Mouse (Mus musculus): ENCODE results near the gene Ece1.

DNA sequence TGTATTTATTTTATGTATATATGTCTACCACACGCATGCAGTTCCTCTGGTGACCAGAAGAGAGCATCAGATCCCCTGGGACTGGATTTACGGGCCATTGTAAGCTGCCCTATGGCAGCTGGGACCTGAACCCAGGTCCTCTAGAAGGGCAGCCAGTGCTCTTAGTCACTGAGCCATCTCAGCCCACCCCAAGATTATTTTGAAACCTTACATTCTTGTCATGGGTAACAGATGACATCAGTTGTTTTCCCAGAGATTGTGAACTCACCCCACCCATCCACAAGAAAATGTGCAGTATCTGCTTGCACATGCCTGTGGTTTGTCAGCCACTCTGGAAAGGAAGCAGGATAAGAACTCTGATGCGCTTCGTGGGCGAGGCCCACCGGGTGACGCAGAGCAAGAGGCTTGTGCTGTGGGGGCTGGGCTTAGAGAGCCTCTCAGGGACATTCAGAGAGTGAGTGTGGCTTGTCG lies 92.9 kb downstream of the Ece1 start:
- TF ChIP-seq POLR2A (IDR thresholded peaks at IDR 0.05; ENCODE audit: borderline replicate concordance, extremely low read depth, low read depth, low read length) (no peak), CTCF (IDR thresholded peaks at IDR 0.05; ENCODE audit: insufficient read depth, low read length) (peak; percentile 25; the same call in 1 of the 2 replicates)

Measured in lung, adult 2 months (tissue).